Mouse (Mus musculus) retina, embryonic 14.5 days (tissue): ENCODE results near the gene Fam8a1.

Experiments used
- DNase-seq: peaks from one replicate; pipeline ENCODE4 v3.0.0-alpha.2; 2015; ENCODE audit warnings: low spot score

Gene Fam8a1

GRCm38 (mm10) chr13:46669048-46669619 is at the start of gene Fam8a1:
Gene Fam8a1 (plus strand): TSS chr13:46669522.
- peak; percentile 92 for DNase-seq

GRCm38 (mm10) chr13:46619633-46620032 is 49.7 kb upstream of the Fam8a1 start:
- DNase-seq, result no peak

- DNase-seq, result no peak
These were observed 48.2 kb upstream of the Fam8a1 start for GRCm38 (mm10) chr13:46620964-46621757.

GRCm38 (mm10) chr13:46626608-46627007 is 42.7 kb upstream of the Fam8a1 start:
- no peak for DNase-seq

- DNase-seq, result no peak
These were observed 41.5 kb upstream of the Fam8a1 start for GRCm38 (mm10) chr13:46627841-46628240.

- DNase-seq, result no peak
These were observed 39.9 kb upstream of the Fam8a1 start for GRCm38 (mm10) chr13:46629391-46629790.

- no peak for DNase-seq
These were observed 36.5 kb upstream of the Fam8a1 start for GRCm38 (mm10) chr13:46632796-46633195.

- DNase-seq, result peak; percentile 63
These were observed 35.8 kb upstream of the Fam8a1 start for GRCm38 (mm10) chr13:46633320-46634132.

- DNase-seq, result peak; percentile 38
These were observed 35.2 kb upstream of the Fam8a1 start for GRCm38 (mm10) chr13:46634133-46634488.

GRCm38 (mm10) chr13:46640608-46641468 is 28.5 kb upstream of the Fam8a1 start:
- no peak for DNase-seq

- DNase-seq, result no peak
These were observed 27.0 kb upstream of the Fam8a1 start for GRCm38 (mm10) chr13:46642318-46642717.

- DNase-seq, result no peak
These were observed 25.1 kb upstream of the Fam8a1 start for GRCm38 (mm10) chr13:46644175-46644574.

- no peak for DNase-seq
These were observed 23.8 kb upstream of the Fam8a1 start for GRCm38 (mm10) chr13:46645476-46645875.

- DNase-seq, result no peak
These were observed 17.5 kb upstream of the Fam8a1 start for GRCm38 (mm10) chr13:46651853-46652252.

GRCm38 (mm10) chr13:46652671-46653070 is 16.7 kb upstream of the Fam8a1 start:
- DNase-seq, result no peak

GRCm38 (mm10) chr13:46653671-46654070 is 15.7 kb upstream of the Fam8a1 start:
- DNase-seq, result no peak

- peak; percentile 20 for DNase-seq
These were observed 14.8 kb upstream of the Fam8a1 start for GRCm38 (mm10) chr13:46654566-46654965.

GRCm38 (mm10) chr13:46659211-46659610 is 10.1 kb upstream of the Fam8a1 start:
- no peak for DNase-seq

- DNase-seq, result peak; percentile 73
These were observed 5.8 kb upstream of the Fam8a1 start for GRCm38 (mm10) chr13:46663461-46663964.

GRCm38 (mm10) chr13:46669620-46670271 is 424 bp downstream of the Fam8a1 start:
- peak; percentile 39 for DNase-seq

GRCm38 (mm10) chr13:46670514-46670913 is 1.2 kb downstream of the Fam8a1 start:
- DNase-seq, result no peak
